Mouse (Mus musculus) embryonic facial prominence, embryonic 13.5 days (tissue): ENCODE results near the gene Mcm9. TPM values are rescaled to one million over a fixed set of nuclear protein-coding genes. Genes with fewer than 3 reads are reported as not detected.
A peak's percentile ranks its signal among the peaks of the same experiment; 100 is the strongest.

Experiments
- ATAC-seq: fragments of 200-750 bp; cut with Nextera tagmentation; 2 replicates; pipeline ENCODE4 v1.8.0; 2017; ENCODE audit warnings: low read depth; ENCODE audit not compliant: insufficient number of reproducible peaks, insufficient read depth, low FRiP score, low TSS enrichment
- H3K27ac ChIP-seq: fragments of 300-500 bp; sonication (generic); 2 replicates; pipeline ENCODE4 v1.5.1; 2015; ENCODE audit warnings: moderate library complexity, mild to moderate bottlenecking, inconsistent platforms
- H3K27me3 ChIP-seq: fragments of 300-500 bp; sonication (generic); 2 replicates; pipeline ENCODE4 v1.6.1; 2015; ENCODE audit warnings: mild to moderate bottlenecking, inconsistent platforms
- H3K36me3 ChIP-seq: fragments of 300-500 bp; sonication (generic); 2 replicates; pipeline ENCODE4 v1.6.1; 2015; ENCODE audit warnings: mild to moderate bottlenecking, inconsistent platforms
- H3K4me1 ChIP-seq: fragments of 300-500 bp; sonication (generic); 2 replicates; pipeline ENCODE4 v1.6.1; 2015; ENCODE audit warnings: inconsistent platforms
- H3K4me2 ChIP-seq: fragments of 300-500 bp; sonication (generic); 2 replicates; pipeline ENCODE4 v1.6.1; 2015; ENCODE audit warnings: moderate library complexity, mild to moderate bottlenecking, inconsistent platforms
- H3K4me3 ChIP-seq: fragments of 300-500 bp; sonication (generic); 2 replicates; pipeline ENCODE4 v1.5.1; 2015; ENCODE audit warnings: mild to moderate bottlenecking, inconsistent platforms
- H3K9ac ChIP-seq: fragments of 300-500 bp; sonication (generic); 2 replicates; pipeline ENCODE4 v1.6.1; 2015; ENCODE audit warnings: mild to moderate bottlenecking, inconsistent platforms
- H3K9me3 ChIP-seq: fragments of 300-500 bp; sonication (generic); 2 replicates; pipeline ENCODE4 v1.6.1; 2016; ENCODE audit warnings: inconsistent platforms
- WGBS: fragments of 180-500 bp; shearing (Covaris S2); methylation state at CpG from one replicate; pipeline ENCODE4 v1.1.7; 2015; ENCODE audit warnings: mixed read lengths; 5-methylcytosine and 5-hydroxymethylcytosine counted together
- polyA plus RNA-seq: library from polyadenylated mRNA; unstranded; fragments of >200 nt; fragmentation: Nextera tagmentation; extraction: Ambion mirVana; gene quantifications from 2 replicates; pipeline ENCODE4 v1.2.1, GENCODE M21; 2015

Mcm9 gene
- polyA plus RNA-seq, 1 experiment from 2014 or later, result 13.3 TPM

DNA sequence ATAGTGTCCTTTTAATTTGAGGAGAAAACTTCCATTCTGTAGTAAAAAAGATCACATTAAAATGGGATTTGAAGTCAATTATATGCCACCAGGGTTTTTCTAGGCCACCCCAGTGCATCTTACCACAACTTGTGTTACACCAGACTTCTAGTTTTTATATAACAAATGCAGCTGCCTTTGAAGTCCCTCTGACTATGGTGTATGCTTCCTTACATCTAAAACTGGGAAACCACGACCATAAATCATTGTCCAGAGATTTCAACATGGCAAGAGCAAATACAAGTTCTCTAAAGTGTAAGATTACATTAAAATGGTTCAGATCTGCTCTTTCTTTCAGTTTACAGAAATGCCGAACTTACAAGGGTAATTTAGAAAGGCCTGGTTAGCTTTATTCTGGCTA, 22.0 kb downstream of the Mcm9 start:
- 55% methylated on average over 2 of the region's 2 CpGs for WGBS
- peaks cover 55% of the 10 kb centered on the region for H3K36me3 ChIP-seq
- no peak for ATAC-seq

GRCm38 (mm10) chr10:53605328-53605727, 24.9 kb downstream of the Mcm9 start:
- Histone ChIP-seq H3K9me3 (no peaks in the 10 kb centered on the region), H3K27me3 (no peaks in the 10 kb centered on the region), H3K36me3 (peaks cover 46% of the 10 kb centered on the region), H3K4me3 (no peak overlapping the region), H3K4me1 (peaks cover 8% of the 10 kb centered on the region; the same call in 1 of the 2 replicates), H3K9ac (no peak overlapping the region), H3K4me2 (no peak overlapping the region), H3K27ac (no peak overlapping the region)
- no peak for ATAC-seq
- WGBS, result 67% methylated on average over 2 of the region's 2 CpGs

More for the DNA sequence above, 22.0 kb downstream of the Mcm9 start:
- Histone ChIP-seq H3K4me3 (no peak overlapping the region), H3K4me2 (no peak overlapping the region), H3K27me3 (no peaks in the 10 kb centered on the region), H3K27ac (no peak overlapping the region), H3K9me3 (no peaks in the 10 kb centered on the region), H3K9ac (no peak overlapping the region), H3K4me1 (no peaks in the 10 kb centered on the region)

GRCm38 (mm10) chr10:53598821-53599220, 31.4 kb downstream of the Mcm9 start:
- H3K4me3 ChIP-seq, result peak overlapping the region; percentile 29
- ATAC-seq, result no peak
- H3K4me2 ChIP-seq, result peak overlapping the region; percentile 67
- no peaks in the 10 kb centered on the region for H3K9me3 ChIP-seq
- no peaks in the 10 kb centered on the region for H3K27me3 ChIP-seq
- 57% methylated on average over 5 of the region's 5 CpGs for WGBS
- H3K36me3 ChIP-seq, result peaks cover 10% of the 10 kb centered on the region
- no peak overlapping the region for H3K9ac ChIP-seq
- H3K27ac ChIP-seq, result no peak overlapping the region
- H3K4me1 ChIP-seq, result peaks cover 26% of the 10 kb centered on the region

GRCm38 (mm10) chr10:53597121-53597881, 32.9 kb downstream of the Mcm9 start:
- peak; percentile 17; the same call in 1 of the 2 replicates for ATAC-seq
- peak overlapping the region; percentile 99 for H3K27ac ChIP-seq
- H3K9ac ChIP-seq, result peak overlapping the region; percentile 98
- no peaks in the 10 kb centered on the region for H3K9me3 ChIP-seq
- H3K4me3 ChIP-seq, result peak overlapping the region; percentile 95
- H3K4me2 ChIP-seq, result peak overlapping the region; percentile 67
- H3K4me1 ChIP-seq, result peaks cover 26% of the 10 kb centered on the region
- WGBS, result under 1% methylated on average over 93 of the region's 99 CpGs
- H3K36me3 ChIP-seq, result no peaks in the 10 kb centered on the region
- H3K27me3 ChIP-seq, result no peaks in the 10 kb centered on the region

GRCm38 (mm10) chr10:53596677-53597120, 33.5 kb downstream of the Mcm9 start, which contains the start of gene Asf1a:
TSS of gene Asf1a (plus strand) at chr10:53596757.
- peaks cover 26% of the 10 kb centered on the region for H3K4me1 ChIP-seq
- peak within 1 kb of the TSS; percentile 95 for H3K4me3 ChIP-seq
- H3K36me3 ChIP-seq, result no peaks in the 10 kb centered on the region
- no peaks in the 10 kb centered on the region for H3K9me3 ChIP-seq
- H3K27me3 ChIP-seq, result no peaks in the 10 kb centered on the region
- WGBS, result under 1% methylated on average over 52 of the region's 52 CpGs
- peak; percentile 94 for ATAC-seq
- H3K9ac ChIP-seq, result peak within 1 kb of the TSS; percentile 98
- H3K27ac ChIP-seq, result peak within 1 kb of the TSS; percentile 99
- peak within 1 kb of the TSS; percentile 67 for H3K4me2 ChIP-seq

DNA sequence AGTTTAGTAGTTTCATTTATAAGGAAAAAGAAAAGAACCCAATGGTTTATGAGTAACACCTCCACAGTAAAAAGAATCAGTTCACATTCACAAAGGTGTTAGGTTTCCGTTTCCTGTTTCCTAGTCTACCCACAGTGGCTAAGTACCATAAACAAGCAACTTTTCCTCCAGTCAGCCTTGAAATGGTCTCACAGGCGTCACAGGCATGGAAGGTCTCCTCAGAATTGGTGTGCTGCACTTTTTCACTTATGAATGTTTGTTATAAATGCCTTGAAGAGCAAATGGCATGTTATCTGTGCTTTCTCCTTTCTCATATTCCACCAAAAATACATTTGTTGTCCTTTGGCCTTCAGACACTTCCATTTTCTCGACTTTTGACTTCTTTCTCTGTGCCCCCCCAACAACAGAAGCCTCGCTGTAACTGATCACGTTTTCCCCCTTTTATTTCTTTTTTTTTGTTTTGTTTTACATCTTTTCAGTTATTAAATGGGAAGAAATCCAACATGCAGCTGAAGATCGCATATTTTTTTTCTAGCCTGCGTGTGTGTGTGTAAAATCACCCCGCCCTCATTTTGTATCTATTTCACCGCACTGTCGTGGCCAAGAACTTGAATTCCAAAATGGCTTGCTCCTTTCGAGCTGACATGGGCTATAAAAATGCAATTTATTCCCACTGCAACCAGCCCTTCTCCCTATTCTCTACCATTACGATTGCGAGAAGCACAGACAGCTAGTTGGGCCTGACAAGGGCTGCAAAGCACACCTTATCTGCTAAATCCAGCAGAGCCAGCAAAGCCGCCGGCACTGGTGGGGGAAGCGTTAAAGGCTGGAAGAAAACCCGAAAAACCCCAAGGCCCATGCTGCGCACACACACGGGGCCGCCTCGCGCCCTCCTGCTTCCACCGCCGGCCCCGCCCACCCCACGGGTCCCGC, 34.2 kb downstream of the Mcm9 start:
- Histone ChIP-seq H3K36me3 (no peaks in the 10 kb centered on the region), H3K9ac (peak overlapping the region; percentile 76), H3K9me3 (no peaks in the 10 kb centered on the region), H3K4me2 (peak overlapping the region; percentile 67), H3K27ac (peak overlapping the region; percentile 99), H3K4me3 (peak overlapping the region; percentile 95), H3K27me3 (no peaks in the 10 kb centered on the region), H3K4me1 (peaks cover 23% of the 10 kb centered on the region)
- ATAC-seq, result peak; percentile 34
- WGBS, result 5% methylated on average over 26 of the region's 27 CpGs

GRCm38 (mm10) chr10:53585777-53586176, 44.5 kb downstream of the Mcm9 start:
- Histone ChIP-seq H3K27me3 (no peaks in the 10 kb centered on the region), H3K4me1 (peaks cover 4% of the 10 kb centered on the region), H3K4me3 (no peak overlapping the region), H3K27ac (no peak overlapping the region), H3K36me3 (no peaks in the 10 kb centered on the region; the same call in 1 of the 2 replicates), H3K9ac (no peak overlapping the region), H3K9me3 (no peaks in the 10 kb centered on the region), H3K4me2 (no peak overlapping the region)
- WGBS, result 83% methylated on average over 3 of the region's 3 CpGs
- no peak for ATAC-seq

DNA sequence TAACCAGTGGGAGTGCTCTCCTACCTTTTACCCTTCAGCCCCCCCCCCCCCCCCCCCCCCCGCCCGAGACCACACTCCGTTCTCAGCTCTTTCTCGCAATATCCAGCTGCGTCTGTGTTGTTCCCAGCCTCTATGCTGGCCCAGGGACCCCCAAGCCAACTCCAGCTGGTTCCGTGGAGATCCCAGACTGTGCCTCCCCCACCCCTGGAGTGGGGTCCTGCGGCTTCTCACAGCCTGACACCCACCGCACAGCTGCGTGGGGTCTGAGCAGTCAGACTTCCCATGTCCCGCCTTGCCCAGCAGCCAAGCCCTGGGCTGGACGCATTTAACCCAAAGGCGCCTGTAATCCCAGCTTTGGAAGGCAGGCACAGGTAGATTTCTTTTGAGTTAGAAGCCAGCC, 49.2 kb downstream of the Mcm9 start:
- peak; percentile 69; the same call in 1 of the 2 replicates for ATAC-seq
- WGBS, result 25% methylated on average over 10 of the region's 12 CpGs
- peak overlapping the region; percentile 66 for H3K9ac ChIP-seq

GRCm38 (mm10) chr10:53580621-53581081, 49.6 kb downstream of the Mcm9 start:
- Histone ChIP-seq H3K9ac (peak overlapping the region; percentile 66), H3K36me3 (no peaks in the 10 kb centered on the region), H3K4me2 (peak overlapping the region; percentile 75), H3K9me3 (no peaks in the 10 kb centered on the region), H3K4me3 (peak overlapping the region; percentile 41), H3K27ac (no peak overlapping the region), H3K27me3 (no peaks in the 10 kb centered on the region), H3K4me1 (peaks cover 13% of the 10 kb centered on the region)
- WGBS, result 12% methylated on average over 14 of the region's 14 CpGs
- peak; percentile 61; the same call in 1 of the 2 replicates for ATAC-seq

More for the DNA sequence above, 49.2 kb downstream of the Mcm9 start:
- Histone ChIP-seq H3K4me1 (peaks cover 13% of the 10 kb centered on the region), H3K27me3 (no peaks in the 10 kb centered on the region), H3K4me2 (peak overlapping the region; percentile 75), H3K36me3 (no peaks in the 10 kb centered on the region), H3K9me3 (no peaks in the 10 kb centered on the region), H3K4me3 (peak overlapping the region; percentile 41), H3K27ac (no peak overlapping the region)

GRCm38 (mm10) chr10:53580137-53580536, 50.1 kb downstream of the Mcm9 start:
- Histone ChIP-seq H3K27me3 (no peaks in the 10 kb centered on the region), H3K4me1 (peaks cover 13% of the 10 kb centered on the region), H3K9me3 (no peaks in the 10 kb centered on the region), H3K4me3 (peak overlapping the region; percentile 41), H3K4me2 (peak overlapping the region; percentile 75), H3K27ac (no peak overlapping the region), H3K36me3 (no peaks in the 10 kb centered on the region), H3K9ac (no peak overlapping the region)
- WGBS, result 40% methylated on average over 7 of the region's 7 CpGs
- peak; percentile 64; the same call in 1 of the 2 replicates for ATAC-seq

- no peak for ATAC-seq
- Histone ChIP-seq H3K27me3 (no peaks in the 10 kb centered on the region), H3K4me1 (no peaks in the 10 kb centered on the region), H3K9me3 (no peaks in the 10 kb centered on the region), H3K27ac (no peak overlapping the region), H3K4me2 (no peak overlapping the region), H3K9ac (no peak overlapping the region), H3K4me3 (no peak overlapping the region), H3K36me3 (peaks cover 3% of the 10 kb centered on the region; the same call in 1 of the 2 replicates)
Observed at GRCm38 (mm10) chr10:53568531-53568930, 61.7 kb downstream of the Mcm9 start.
